Mouse (Mus musculus) heart, adult 2 months (tissue): ENCODE measurements around the gene Tgif1. TPM values are rescaled to one million over a fixed set of nuclear protein-coding genes. Genes with fewer than 3 reads are reported as not detected.

Source experiments
- DNase-seq, 2 experiments: peaks; one replicate each; pipeline ENCODE4 v3.0.0; 2021
- H3K27ac ChIP-seq: fragments of 200-600 bp; 2 replicates; pipeline ENCODE4 v1.8.1; 2022
- H3K27me3 ChIP-seq: fragments of 200-500 bp; 2 replicates; pipeline ENCODE4 v1.6.1; 2012; ENCODE audit warnings: mild to moderate bottlenecking, low read length, inconsistent platforms, mixed read lengths; ENCODE audit not compliant: control insufficient read depth, insufficient read depth
- H3K36me3 ChIP-seq: fragments of 200-500 bp; 2 replicates; pipeline ENCODE4 v1.6.1; 2012; ENCODE audit warnings: low read length, inconsistent platforms; ENCODE audit not compliant: control insufficient read depth, insufficient read depth
- H3K4me1 ChIP-seq: fragments of 200-500 bp; 2 replicates; pipeline ENCODE4 v1.6.1; 2011; ENCODE audit warnings: low read length; ENCODE audit not compliant: control insufficient read depth, insufficient read depth
- H3K4me3 ChIP-seq: fragments of 200-600 bp; 2 replicates; pipeline ENCODE4 v1.8.1; 2022
- H3K79me2 ChIP-seq: fragments of 200-500 bp; replicated peaks from 2 replicates; pipeline ENCODE4 v1.6.1; 2012; ENCODE audit warnings: mild to moderate bottlenecking, inconsistent platforms, low read length, moderate library complexity, mixed read lengths; ENCODE audit not compliant: control insufficient read depth, insufficient read depth
- H3K9ac ChIP-seq: fragments of 200-500 bp; 2 replicates; pipeline ENCODE4 v1.6.1; 2012; ENCODE audit warnings: low read depth, mild to moderate bottlenecking, control low read depth, inconsistent platforms, low read length, mixed read lengths
- CTCF ChIP-seq: fragments of 200-600 bp; IDR thresholded peaks from 2 replicates; pipeline ENCODE4 v1.8.1; 2022; ENCODE audit warnings: antibody characterized with exemption, mild to moderate bottlenecking, moderate library complexity
- EP300 ChIP-seq: fragments of 200-500 bp; IDR thresholded peaks from 2 replicates; pipeline ENCODE4 v1.6.1; 2011; ENCODE audit warnings: low read depth, low read length, control low read depth; ENCODE audit not compliant: insufficient read depth
- POLR2A ChIP-seq: fragments of 200-500 bp; IDR thresholded peaks from 2 replicates; pipeline ENCODE4 v1.6.1; 2011; ENCODE audit warnings: mild to moderate bottlenecking, low read depth, low read length, control low read depth; ENCODE audit not compliant: insufficient read depth
- WGBS: fragments of 180-500 bp; shearing (Covaris S2); methylation state at CpG from one replicate; pipeline ENCODE4 v1.1.7; 2018; 5-methylcytosine and 5-hydroxymethylcytosine counted together
- intact Hi-C: fragments of 180-260 bp; cut with DNase I; formaldehyde crosslinking; loops from one replicate; pipeline ENCODE4 v1.15.1; 2025
- polyA plus RNA-seq: library from polyadenylated mRNA; depleted of rRNA; stranded (reverse); fragments of >200 nt; gene quantifications from 2 replicates; pipeline ENCODE4 v1.2.3, GENCODE M21; 2012
- total RNA-seq, 2 experiments: library from RNA; stranded (reverse); gene quantifications; 2 replicates each; pipeline ENCODE4 v1.2.3; 2021

The Tgif1 gene
- total and polyA plus RNA-seq, 3 experiments = 3.0 to 8.6 (median 4.0) TPM

- Histone ChIP-seq H3K9ac (peak overlapping the region; percentile 12; the same call in 1 of the 2 replicates), H3K4me3 (peak overlapping the region; percentile 80), H3K27me3 (no peaks in the 10 kb centered on the region), H3K4me1 (peaks cover 6% of the 10 kb centered on the region), H3K27ac (peak overlapping the region; percentile 96), H3K79me2 (no peaks in the 10 kb centered on the region), H3K36me3 (peaks cover 7% of the 10 kb centered on the region)
- DNase-seq = peak; percentile 27 to 37
- TF ChIP-seq CTCF (no peak), POLR2A (peak; percentile 14; the same call in 1 of the 2 replicates)
- 6% methylated on average over 17 of the region's 17 CpGs for WGBS
- intact Hi-C loops = loop anchor here (5.0 to 10.0 kb wide), 2 partner anchors 144 to 1987 kb away; partner anchors contain the start of gene Ypel5
Measured at GRCm38 (mm10) chr17:70847751-70848510, 5.4 kb downstream of the Tgif1 start.

DNA sequence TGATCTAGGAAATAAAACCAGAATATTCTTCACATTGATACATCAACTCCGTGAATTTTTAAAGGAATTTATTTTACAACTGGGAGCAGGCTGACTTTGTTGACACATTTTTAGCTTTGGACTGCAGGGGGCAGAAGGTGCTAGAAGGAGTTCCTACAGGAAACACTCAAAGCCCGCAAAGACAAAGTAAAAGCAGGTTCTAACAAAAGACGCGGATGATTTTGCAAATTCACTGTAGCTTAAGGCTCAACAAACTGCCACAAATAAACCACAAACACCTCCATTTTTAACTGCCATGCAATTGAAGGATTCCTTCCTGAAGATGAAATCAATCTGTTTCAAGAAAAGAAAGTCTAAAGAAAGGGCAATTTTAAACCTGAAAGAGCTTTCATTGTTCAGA lies 6.3 kb downstream of the Tgif1 start:
- no peaks in the 10 kb centered on the region for H3K27me3 ChIP-seq
- H3K9ac ChIP-seq = no peak overlapping the region
- no peaks in the 10 kb centered on the region for H3K79me2 ChIP-seq
- H3K4me3 ChIP-seq = no peak overlapping the region
- intact Hi-C loops = loop anchor here (5.0 to 10.0 kb wide), 2 partner anchors 145 to 1988 kb away; partner anchors contain the start of gene Ypel5
- DNase-seq = peak in 1 of 2 experiments; percentile 51
- peak overlapping the region; percentile 96 for H3K27ac ChIP-seq
- no peak for TF ChIP-seq POLR2A
- peak; percentile 80 for TF ChIP-seq CTCF
- peaks cover 6% of the 10 kb centered on the region for H3K4me1 ChIP-seq
- peaks cover 7% of the 10 kb centered on the region for H3K36me3 ChIP-seq
- WGBS = 8% methylated on average over 4 of the region's 4 CpGs

GRCm38 (mm10) chr17:70846111-70846644 lies 7.2 kb downstream of the Tgif1 start:
- intact Hi-C loops = loop anchor here (5.0 to 10.0 kb wide), 2 partner anchors 146 to 1989 kb away; partner anchors contain the start of gene Ypel5
- peaks cover 7% of the 10 kb centered on the region for H3K36me3 ChIP-seq
- peaks cover 6% of the 10 kb centered on the region for H3K4me1 ChIP-seq
- WGBS = 51% methylated on average over 8 of the region's 8 CpGs
- TF ChIP-seq EP300 (no peak), POLR2A (no peak), CTCF (no peak)
- peak overlapping the region; percentile 42 for H3K27ac ChIP-seq
- H3K79me2 ChIP-seq = no peaks in the 10 kb centered on the region
- no peak overlapping the region for H3K4me3 ChIP-seq
- H3K27me3 ChIP-seq = no peaks in the 10 kb centered on the region
- H3K9ac ChIP-seq = no peak overlapping the region
- peak in 1 of 2 experiments; percentile 27 for DNase-seq

- Histone ChIP-seq H3K27me3 (no peaks in the 10 kb centered on the region), H3K27ac (peak overlapping the region; percentile 42), H3K4me1 (peaks cover 6% of the 10 kb centered on the region), H3K79me2 (no peaks in the 10 kb centered on the region), H3K9ac (no peak overlapping the region), H3K4me3 (no peak overlapping the region), H3K36me3 (peaks cover 7% of the 10 kb centered on the region)
- 73% methylated on average over 2 of the region's 2 CpGs for WGBS
- no peak for TF ChIP-seq EP300
- no peak for TF ChIP-seq POLR2A
- intact Hi-C loops = loop anchor here (5.0 to 10.0 kb wide), 2 partner anchors 147 to 1989 kb away; partner anchors contain the start of gene Ypel5
- no peak for DNase-seq
Measured at GRCm38 (mm10) chr17:70845543-70845942, 7.8 kb downstream of the Tgif1 start.

- Histone ChIP-seq H3K36me3 (peaks cover 7% of the 10 kb centered on the region), H3K27ac (peak overlapping the region; percentile 21; the same call in 1 of the 2 replicates), H3K4me1 (peaks cover 6% of the 10 kb centered on the region), H3K27me3 (no peaks in the 10 kb centered on the region), H3K79me2 (no peaks in the 10 kb centered on the region), H3K9ac (no peak overlapping the region), H3K4me3 (no peak overlapping the region)
- TF ChIP-seq POLR2A = no peak
- TF ChIP-seq EP300 = no peak
- intact Hi-C loops = loop anchor here (5.0 to 10.0 kb wide), 2 partner anchors 147 to 1990 kb away; partner anchors contain the start of gene Ypel5
- WGBS = 45% methylated on average over 10 of the region's 10 CpGs
- DNase-seq = peak; percentile 27 to 30
Measured at GRCm38 (mm10) chr17:70844971-70845370, 8.4 kb downstream of the Tgif1 start.

GRCm38 (mm10) chr17:70843252-70843651 lies 10.1 kb downstream of the Tgif1 start:
- no peak overlapping the region for H3K27ac ChIP-seq
- intact Hi-C loops = loop anchor here (10.0 kb wide), 1 partner anchor 1992 kb away; the partner anchor contains the start of gene Ypel5
- WGBS = 97% methylated on average over 4 of the region's 4 CpGs
- H3K9ac ChIP-seq = no peak overlapping the region
- peaks cover 4% of the 10 kb centered on the region for H3K4me1 ChIP-seq
- no peaks in the 10 kb centered on the region for H3K27me3 ChIP-seq
- no peak for DNase-seq
- no peaks in the 10 kb centered on the region for H3K79me2 ChIP-seq
- peaks cover 7% of the 10 kb centered on the region for H3K36me3 ChIP-seq
- TF ChIP-seq POLR2A = no peak
- no peak for TF ChIP-seq CTCF
- TF ChIP-seq EP300 = no peak
- no peak overlapping the region for H3K4me3 ChIP-seq
